Mouse (Mus musculus): ENCODE results near the gene Cyb5rl. TPM values are rescaled to one million over a fixed set of nuclear protein-coding genes. Genes with fewer than 3 reads are reported as not detected.

Gene Cyb5rl
- 5.4 and 6.2 TPM in 2 replicates for total RNA-seq (2017)

DNA sequence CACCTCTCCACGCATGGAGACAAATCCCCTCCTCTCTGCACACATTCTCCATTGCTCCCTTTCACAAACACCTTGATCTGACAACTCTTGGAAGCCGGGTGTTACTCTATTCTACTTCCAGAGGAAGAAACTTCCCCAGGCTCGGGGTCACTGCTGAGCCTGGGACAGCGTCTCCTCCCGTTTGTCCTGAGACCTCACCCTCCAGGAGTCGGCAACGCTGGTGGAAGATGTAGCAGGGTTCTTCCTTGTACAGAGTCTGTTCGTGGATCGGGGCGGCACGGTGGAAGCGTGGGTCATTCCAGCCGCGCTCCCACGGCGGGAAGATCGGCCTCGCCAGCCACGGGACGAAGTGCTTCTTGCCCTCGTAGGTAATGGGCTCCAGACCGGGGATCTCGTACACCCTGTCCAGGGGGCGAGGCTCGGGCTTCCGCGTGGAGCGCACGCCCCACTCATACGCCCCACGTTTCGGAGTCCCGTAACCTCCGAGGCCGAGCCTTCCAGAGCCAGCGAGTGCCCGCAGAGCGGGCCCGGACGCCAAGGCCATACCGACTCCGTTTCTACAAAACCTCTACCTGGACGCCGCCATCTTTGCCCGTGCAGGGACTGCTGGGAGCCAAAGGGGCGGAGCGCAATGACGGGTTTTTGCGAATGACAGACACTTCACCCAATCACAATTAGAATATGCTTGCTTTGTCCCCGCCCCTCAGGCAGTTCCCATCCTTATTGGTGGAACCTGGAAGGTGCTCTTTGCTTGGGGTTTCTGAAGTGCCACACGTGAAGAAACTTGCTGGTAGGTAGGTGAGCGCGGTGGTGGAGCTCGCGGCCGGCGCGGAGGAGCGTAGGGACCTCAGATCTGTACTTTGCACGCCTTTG lies at the start of gene Cyb5rl, which contains the start of gene Mrpl37:
Gene Cyb5rl (plus strand): TSS at position 737 of the 873 bp plus-strand sequence.
Gene Mrpl37 (minus strand): TSS at position 617 of the 873 bp plus-strand sequence.
- peak; percentile 96 to 99 for ATAC-seq (replicated peaks in 1 of 2; ENCODE audit: insufficient read depth in 1 of 2, low FRiP score in 2 of 2, low TSS enrichment in 1 of 2, low read depth in 1 of 2, poor library complexity in 2 of 2, severe bottlenecking in 2 of 2)

- no peak for ATAC-seq (replicated peaks in 1 of 2; ENCODE audit: insufficient read depth in 1 of 2, low FRiP score in 2 of 2, low TSS enrichment in 1 of 2, low read depth in 1 of 2, poor library complexity in 2 of 2, severe bottlenecking in 2 of 2)
These were observed 49.5 kb upstream of the Cyb5rl start for GRCm38 (mm10) chr4:107017257-107017656.

- no peak for ATAC-seq (replicated peaks in 1 of 2; ENCODE audit: insufficient read depth in 1 of 2, low FRiP score in 2 of 2, low TSS enrichment in 1 of 2, low read depth in 1 of 2, poor library complexity in 2 of 2, severe bottlenecking in 2 of 2)
These were observed 48.3 kb upstream of the Cyb5rl start for GRCm38 (mm10) chr4:107018521-107018920.

GRCm38 (mm10) chr4:107019027-107019426 lies 47.8 kb upstream of the Cyb5rl start:
- ATAC-seq (replicated peaks in 1 of 2; ENCODE audit: insufficient read depth in 1 of 2, low FRiP score in 2 of 2, low TSS enrichment in 1 of 2, low read depth in 1 of 2, poor library complexity in 2 of 2, severe bottlenecking in 2 of 2), result no peak

DNA sequence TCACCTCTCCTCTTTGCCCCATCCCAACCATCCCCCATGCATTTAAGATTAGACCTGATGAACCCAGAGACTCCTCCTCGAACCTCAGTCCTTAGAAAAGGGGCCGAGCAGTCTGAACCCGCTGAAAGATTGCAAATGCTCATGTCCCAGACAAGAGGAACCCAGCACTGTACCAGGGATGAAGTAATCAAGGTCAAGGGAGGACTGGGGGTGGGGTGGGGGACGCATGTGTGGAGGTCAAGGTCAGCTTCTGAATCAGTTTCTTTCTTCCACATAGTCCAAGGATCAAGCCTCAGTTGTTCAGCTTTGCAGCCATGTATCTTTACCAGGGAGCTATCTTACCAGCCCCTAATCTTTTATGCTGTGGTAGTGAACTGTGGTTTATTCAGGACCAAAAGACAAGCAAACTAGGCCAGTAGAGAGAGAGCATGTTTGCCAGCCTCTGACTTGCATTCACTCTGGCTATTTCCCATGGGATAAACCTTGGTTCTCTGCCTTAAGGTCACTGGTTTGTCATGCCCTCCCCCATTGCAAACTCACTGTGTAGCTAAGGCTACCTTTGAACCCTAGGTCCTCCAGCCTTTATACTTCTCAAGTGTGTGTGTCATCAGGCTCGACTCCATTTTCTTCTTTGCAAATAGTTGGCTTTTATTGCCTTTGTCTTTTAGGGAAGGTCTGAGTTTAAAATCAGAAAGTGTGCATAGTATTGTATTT lies 46.3 kb upstream of the Cyb5rl start:
- ATAC-seq (replicated peaks in 1 of 2; ENCODE audit: insufficient read depth in 1 of 2, low FRiP score in 2 of 2, low TSS enrichment in 1 of 2, low read depth in 1 of 2, poor library complexity in 2 of 2, severe bottlenecking in 2 of 2), result no peak

DNA sequence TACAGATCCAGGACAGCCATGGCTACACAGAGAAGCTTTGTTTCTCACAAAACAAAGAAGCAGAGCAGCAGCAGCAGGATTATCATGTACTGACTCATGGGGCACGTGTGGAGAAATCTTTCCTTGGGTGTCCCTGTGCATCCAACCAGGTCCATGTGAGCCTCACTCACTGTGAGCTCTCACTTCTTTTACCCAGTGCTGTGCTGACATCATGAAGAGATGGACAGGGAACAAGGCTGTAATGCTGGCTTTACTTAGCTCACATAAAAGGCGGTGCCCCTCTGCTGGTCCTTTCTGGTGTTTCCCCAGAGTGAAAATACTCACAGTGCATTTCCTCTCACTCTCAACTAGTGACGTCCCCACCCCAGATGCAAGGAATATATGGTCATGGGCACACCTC lies 45.3 kb upstream of the Cyb5rl start:
- ATAC-seq (replicated peaks in 1 of 2; ENCODE audit: insufficient read depth in 1 of 2, low FRiP score in 2 of 2, low TSS enrichment in 1 of 2, low read depth in 1 of 2, poor library complexity in 2 of 2, severe bottlenecking in 2 of 2), result no peak

DNA sequence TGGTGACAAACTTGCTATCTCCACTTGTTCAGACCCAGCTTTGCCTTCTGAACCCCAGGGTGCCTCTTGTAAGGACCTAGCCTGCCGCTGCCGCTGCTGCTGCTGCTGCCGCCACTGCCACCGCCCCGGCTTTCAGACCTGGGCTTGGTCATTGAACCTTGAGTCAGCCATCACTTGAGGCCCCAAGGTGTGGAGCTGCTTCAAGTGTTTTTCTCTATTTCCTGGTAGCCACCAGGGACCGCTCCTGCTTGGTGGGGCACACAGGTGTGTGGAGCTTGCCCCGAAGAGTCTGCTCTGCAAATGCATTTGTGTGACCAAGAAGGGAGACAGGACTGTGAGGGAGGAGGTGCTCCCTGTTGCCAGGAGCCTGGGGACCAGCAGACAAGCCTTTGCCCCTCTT lies 41.9 kb upstream of the Cyb5rl start:
- ATAC-seq (replicated peaks in 1 of 2; ENCODE audit: insufficient read depth in 1 of 2, low FRiP score in 2 of 2, low TSS enrichment in 1 of 2, low read depth in 1 of 2, poor library complexity in 2 of 2, severe bottlenecking in 2 of 2), result no peak

GRCm38 (mm10) chr4:107025369-107025768 lies 41.4 kb upstream of the Cyb5rl start:
- no peak for ATAC-seq (replicated peaks in 1 of 2; ENCODE audit: insufficient read depth in 1 of 2, low FRiP score in 2 of 2, low TSS enrichment in 1 of 2, low read depth in 1 of 2, poor library complexity in 2 of 2, severe bottlenecking in 2 of 2)

GRCm38 (mm10) chr4:107026451-107026850 lies 40.3 kb upstream of the Cyb5rl start:
- no peak for ATAC-seq (replicated peaks in 1 of 2; ENCODE audit: insufficient read depth in 1 of 2, low FRiP score in 2 of 2, low TSS enrichment in 1 of 2, low read depth in 1 of 2, poor library complexity in 2 of 2, severe bottlenecking in 2 of 2)

DNA sequence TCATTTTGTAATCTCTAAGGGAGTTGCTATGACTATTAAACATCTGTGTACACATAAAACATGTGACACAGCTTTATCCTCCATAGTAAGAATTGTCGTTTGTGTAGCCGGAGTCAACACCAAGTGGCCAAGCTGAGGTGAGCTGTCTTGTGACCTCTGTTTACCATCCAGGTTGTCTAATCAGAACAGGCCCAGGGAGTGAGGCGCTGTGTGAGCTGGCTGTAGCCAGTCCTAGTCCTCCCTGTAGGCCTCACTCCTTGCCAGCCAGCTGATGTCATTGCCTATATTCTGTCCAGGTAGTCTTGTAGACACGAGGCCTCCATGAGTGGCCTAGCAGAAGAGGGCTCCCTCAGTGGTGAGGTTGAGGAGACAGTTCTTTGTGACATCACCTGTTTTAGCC lies 31.1 kb upstream of the Cyb5rl start:
- no peak for ATAC-seq (replicated peaks in 1 of 2; ENCODE audit: insufficient read depth in 1 of 2, low FRiP score in 2 of 2, low TSS enrichment in 1 of 2, low read depth in 1 of 2, poor library complexity in 2 of 2, severe bottlenecking in 2 of 2)

DNA sequence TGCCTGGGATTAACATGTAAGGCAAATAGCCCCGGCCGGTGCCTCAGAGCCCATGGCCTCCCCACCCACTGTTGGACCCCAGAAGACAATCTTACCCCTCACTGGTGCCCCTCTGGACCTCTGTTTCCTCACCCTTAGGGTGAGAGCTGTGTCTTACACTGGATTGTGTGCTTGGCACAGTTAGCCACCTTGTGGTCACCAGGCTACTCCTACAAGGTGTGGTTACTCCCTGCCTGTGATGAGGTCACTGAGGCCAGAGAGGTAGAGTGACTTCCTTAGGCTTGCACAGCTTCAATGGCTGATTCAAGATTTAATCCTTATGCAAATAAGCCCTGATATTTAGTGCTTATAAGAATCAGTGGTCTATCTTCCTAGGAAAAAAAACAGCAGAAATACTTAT lies 29.8 kb upstream of the Cyb5rl start:
- no peak for ATAC-seq (replicated peaks in 1 of 2; ENCODE audit: insufficient read depth in 1 of 2, low FRiP score in 2 of 2, low TSS enrichment in 1 of 2, low read depth in 1 of 2, poor library complexity in 2 of 2, severe bottlenecking in 2 of 2)

GRCm38 (mm10) chr4:107038303-107038702 lies 28.5 kb upstream of the Cyb5rl start:
- ATAC-seq (replicated peaks in 1 of 2; ENCODE audit: insufficient read depth in 1 of 2, low FRiP score in 2 of 2, low TSS enrichment in 1 of 2, low read depth in 1 of 2, poor library complexity in 2 of 2, severe bottlenecking in 2 of 2), result no peak

DNA sequence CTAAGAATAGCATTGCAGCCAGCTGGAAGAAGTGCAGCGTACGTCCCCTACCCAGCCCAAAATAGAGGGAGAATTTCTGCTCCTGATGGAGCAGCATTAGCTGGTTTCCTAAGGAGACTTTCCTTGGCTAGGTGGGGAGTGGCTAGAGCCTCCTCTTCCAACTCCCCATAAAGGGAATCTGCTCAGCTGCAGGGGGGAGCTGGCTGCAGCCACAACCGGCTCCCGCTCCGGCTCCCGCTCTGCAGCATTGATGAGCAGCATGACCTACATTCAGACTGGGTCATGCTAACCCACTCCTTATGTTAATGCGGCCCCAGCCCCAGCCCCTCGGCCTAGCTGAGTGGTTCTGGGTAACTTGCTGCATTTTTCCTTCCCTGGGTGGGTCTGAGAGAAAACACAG lies 27.5 kb upstream of the Cyb5rl start:
- ATAC-seq (replicated peaks in 1 of 2; ENCODE audit: insufficient read depth in 1 of 2, low FRiP score in 2 of 2, low TSS enrichment in 1 of 2, low read depth in 1 of 2, poor library complexity in 2 of 2, severe bottlenecking in 2 of 2), result no peak

DNA sequence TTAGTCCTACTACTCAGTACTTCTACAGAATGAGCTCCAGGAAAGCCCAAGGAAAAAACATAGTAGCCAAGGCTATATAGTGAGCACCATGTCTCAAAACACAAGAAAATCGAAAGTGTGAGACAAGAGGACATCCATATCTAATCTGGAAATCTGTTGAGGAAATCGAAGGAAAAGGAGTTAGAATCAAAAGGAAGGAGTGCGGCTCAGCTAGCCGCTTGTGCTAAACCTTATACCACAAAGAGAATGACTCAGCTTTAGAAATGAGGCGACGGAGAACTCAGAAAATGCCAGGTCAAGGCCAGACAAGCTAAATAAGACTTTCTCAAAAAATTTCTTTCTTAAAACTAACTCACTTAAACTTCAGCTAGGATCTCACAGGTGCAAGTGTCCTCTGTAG lies 24.5 kb upstream of the Cyb5rl start:
- ATAC-seq (replicated peaks in 1 of 2; ENCODE audit: insufficient read depth in 1 of 2, low FRiP score in 2 of 2, low TSS enrichment in 1 of 2, low read depth in 1 of 2, poor library complexity in 2 of 2, severe bottlenecking in 2 of 2), result no peak

- no peak for ATAC-seq (replicated peaks in 1 of 2; ENCODE audit: insufficient read depth in 1 of 2, low FRiP score in 2 of 2, low TSS enrichment in 1 of 2, low read depth in 1 of 2, poor library complexity in 2 of 2, severe bottlenecking in 2 of 2)
These were observed 21.6 kb upstream of the Cyb5rl start for GRCm38 (mm10) chr4:107045188-107045587.

DNA sequence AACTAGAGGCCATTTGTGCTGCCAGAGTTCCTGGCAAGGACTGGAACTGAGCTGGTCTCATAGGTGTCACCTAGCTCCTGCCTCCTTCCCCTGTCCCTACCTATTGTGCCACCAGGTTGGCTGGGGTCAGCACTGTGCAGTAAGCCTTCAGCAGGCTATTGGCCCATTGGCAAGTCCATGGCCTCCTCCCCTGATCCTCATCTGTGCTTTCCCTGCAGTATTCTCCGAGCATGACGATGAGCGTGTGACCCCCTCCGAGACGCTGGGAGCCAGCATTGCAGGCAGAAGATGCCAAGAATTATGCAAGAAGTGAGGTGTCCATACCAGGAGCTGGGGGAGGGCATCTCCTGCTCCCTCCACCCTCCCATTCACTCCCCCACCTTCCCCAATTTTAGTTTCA lies 19.0 kb upstream of the Cyb5rl start:
- no peak for ATAC-seq (replicated peaks in 1 of 2; ENCODE audit: insufficient read depth in 1 of 2, low FRiP score in 2 of 2, low TSS enrichment in 1 of 2, low read depth in 1 of 2, poor library complexity in 2 of 2, severe bottlenecking in 2 of 2)

DNA sequence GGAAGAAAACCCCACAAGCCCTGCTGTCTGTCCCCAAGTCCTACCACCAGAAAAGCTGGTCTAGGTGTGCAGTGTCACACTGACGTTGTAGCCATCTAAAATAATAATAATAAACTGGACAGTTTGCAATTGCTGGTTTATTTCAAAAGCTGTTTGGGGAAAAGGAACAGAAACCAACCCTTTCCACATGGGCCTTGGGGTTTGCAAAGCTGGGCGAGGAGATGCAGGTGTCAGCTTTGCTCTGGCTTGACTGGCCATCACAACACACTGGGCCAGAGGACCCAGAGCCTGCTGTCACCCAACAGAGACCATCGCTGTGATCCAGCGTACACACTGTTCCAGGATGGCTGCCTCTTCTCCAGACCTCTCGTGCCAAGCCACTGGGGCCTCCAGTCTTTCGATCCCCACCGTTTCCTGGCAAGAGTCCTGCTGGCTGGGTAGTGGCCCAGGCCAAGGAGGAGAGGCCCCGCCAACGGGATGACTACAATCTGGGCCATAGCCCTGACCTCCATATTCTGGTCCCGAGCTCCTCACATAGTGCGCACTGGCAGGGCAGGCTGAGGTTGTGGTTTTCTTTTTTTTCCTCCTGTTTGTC lies 18.1 kb upstream of the Cyb5rl start:
- no peak for ATAC-seq (replicated peaks in 1 of 2; ENCODE audit: insufficient read depth in 1 of 2, low FRiP score in 2 of 2, low TSS enrichment in 1 of 2, low read depth in 1 of 2, poor library complexity in 2 of 2, severe bottlenecking in 2 of 2)

- ATAC-seq (replicated peaks in 1 of 2; ENCODE audit: insufficient read depth in 1 of 2, low FRiP score in 2 of 2, low TSS enrichment in 1 of 2, low read depth in 1 of 2, poor library complexity in 2 of 2, severe bottlenecking in 2 of 2), result no peak
These were observed 14.9 kb upstream of the Cyb5rl start for GRCm38 (mm10) chr4:107051889-107052288.
